Mouse (Mus musculus) lung, postnatal 0 days (tissue): Measurements from ENCODE around the gene Gkn2.

Source experiments
- CTCF ChIP-seq: IDR thresholded peaks from 2 replicates; pipeline ENCODE4 v1.5.1; 2016; ENCODE audit warnings: antibody characterized with exemption, mild to moderate bottlenecking
- EP300 ChIP-seq: IDR thresholded peaks from 2 replicates; pipeline ENCODE4 v1.6.1; 2016; ENCODE audit warnings: antibody characterized with exemption, mild to moderate bottlenecking, control low read depth

GRCm38 (mm10) chr6:87386203-87386602, 13.0 kb downstream of the Gkn2 start:
- peak; percentile 91 for TF ChIP-seq CTCF
- TF ChIP-seq EP300: no peak
